Mouse (Mus musculus) ES-E14 (cell line): ENCODE measurements around the gene Cic.

Source experiments
- HCFC1 ChIP-seq: IDR thresholded peaks from 2 replicates; pipeline ENCODE4 v1.6.1; 2012; ENCODE audit warnings: low read length, inconsistent platforms, borderline replicate concordance; ENCODE audit not compliant: insufficient read depth
- MAFK ChIP-seq: IDR thresholded peaks from 2 replicates; pipeline ENCODE4 v1.6.1; 2014; ENCODE audit warnings: mild to moderate bottlenecking, low read depth, low read length, inconsistent platforms; ENCODE audit not compliant: insufficient read depth

DNA sequence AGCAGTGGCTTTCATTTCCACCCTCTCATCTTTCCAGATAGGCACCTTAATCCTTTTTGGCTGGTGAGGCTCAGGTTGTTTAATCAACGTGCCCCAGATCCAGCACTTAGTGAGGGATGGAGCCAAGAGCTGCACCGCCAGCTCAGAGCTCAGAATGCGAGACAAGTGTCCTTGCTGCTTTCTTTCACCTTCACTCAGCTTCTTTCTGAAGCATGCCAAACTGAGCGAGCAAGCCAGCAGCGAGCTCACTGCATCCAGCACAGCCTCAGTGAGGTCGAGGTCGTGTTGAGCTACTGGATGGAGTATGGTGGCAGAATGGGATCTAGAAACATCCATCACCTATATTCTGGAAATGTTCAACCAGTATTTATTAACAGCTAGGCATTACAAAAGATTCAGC is 45.8 kb downstream of the Cic start:
- no peak for TF ChIP-seq MAFK
- no peak for TF ChIP-seq HCFC1
